In the genomic region with DNA sequence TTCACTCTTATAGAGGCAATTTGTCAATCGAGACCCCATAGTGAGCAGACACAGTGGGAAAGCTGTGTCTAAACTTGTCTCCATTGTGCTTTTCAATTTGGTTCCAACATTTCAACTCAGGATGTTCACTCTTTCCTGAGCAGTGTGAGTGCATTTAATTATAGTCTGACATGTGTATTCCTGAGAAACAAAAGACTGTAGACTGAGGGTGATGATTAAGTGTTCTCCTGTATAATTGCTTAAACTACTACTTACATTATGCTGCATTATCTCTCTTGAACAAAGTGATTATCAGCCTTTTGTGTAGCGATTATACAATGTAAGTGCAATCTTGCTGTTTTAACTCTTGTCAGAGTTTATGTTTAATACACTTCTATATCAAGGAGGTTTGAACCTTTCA, we compare ENCODE assay signal across 28 mouse cellular contexts.
DNase-seq lines count a peak whose midpoint lies in the region; ATAC-seq lines count a peak whose summit lies in the region.
"Had no signal": no experiment of that assay in that cellular context is flagged by ENCODE, and none has a peak within 500 bp of the region (broad histone marks: within the 10 kb centered on the region; RNA-seq: fewer than 3 reads in every experiment).

No protein-coding gene starts in this region.

- no peak for DNase-seq in forebrain, embryonic 10.5 days (ENCODE audit: extremely low spot score, low spot score)
- DNase-seq in R1 (ENCODE audit: low read depth, low spot score) = peak; percentile 5
- peak; percentile 22 for DNase-seq in brain, embryonic 18.5 days (ENCODE audit: low read depth, low spot score)
- no peak for DNase-seq in ovary, adult 18-20 months (ENCODE audit: low spot score)
- no peak for DNase-seq in gastrocnemius, postnatal 4 days (ENCODE audit: low spot score in 2 of 2)
- DNase-seq: adrenal gland, postnatal 14 days; cerebellum, adult 11 months; cerebellum, adult 2 months; cerebellum, adult 9-11 months; cerebellum, postnatal 25 days; gastrocnemius, adult 2 months; gastrocnemius, postnatal 14 days; heart, adult 2 months; heart, postnatal 14 days; heart, postnatal 4 days; kidney, adult 2 months had no signal

- WGBS in forebrain, embryonic 12.5 days = 40% methylated on average over 2 of the region's 2 CpGs
- 72% methylated on average over 2 of the region's 2 CpGs for WGBS in forebrain, embryonic 10.5 days
- 33% methylated on average over 2 of the region's 2 CpGs for WGBS in forebrain, embryonic 16.5 days

- no peaks in the 10 kb centered on the region for H3K27me3 ChIP-seq in forebrain, embryonic 12.5 days
- H3K27me3 ChIP-seq in forebrain, embryonic 10.5 days (ENCODE audit: poor library complexity, severe bottlenecking) = no peaks in the 10 kb centered on the region
- no peaks in the 10 kb centered on the region for H3K27me3 ChIP-seq in forebrain, embryonic 16.5 days (replicated peaks; ENCODE audit: control insufficient read depth, insufficient read depth, low read length)
- H3K27me3 ChIP-seq: embryonic facial prominence, embryonic 12.5 days; embryonic facial prominence, embryonic 15.5 days; heart, embryonic 13.5 days had no signal

- H3K9ac ChIP-seq in forebrain, embryonic 12.5 days = no peak overlapping the region
- H3K9ac ChIP-seq in forebrain, embryonic 16.5 days (replicated peaks; ENCODE audit: low read depth, low read length) = no peak overlapping the region
- H3K9ac ChIP-seq: embryonic facial prominence, embryonic 12.5 days; embryonic facial prominence, embryonic 15.5 days; heart, embryonic 13.5 days; hindbrain, embryonic 14.5 days had no signal

- no peaks in the 10 kb centered on the region for H3K9me3 ChIP-seq in forebrain, embryonic 12.5 days
- no peaks in the 10 kb centered on the region for H3K9me3 ChIP-seq in forebrain, embryonic 10.5 days
- H3K9me3 ChIP-seq in forebrain, embryonic 16.5 days (ENCODE audit: control insufficient read depth, low read length) = no peaks in the 10 kb centered on the region
- H3K9me3 ChIP-seq: embryonic facial prominence, embryonic 12.5 days; embryonic facial prominence, embryonic 15.5 days; heart, embryonic 10.5 days; heart, embryonic 13.5 days had no signal

- no peaks in the 10 kb centered on the region for H3K36me3 ChIP-seq in forebrain, embryonic 12.5 days (replicated peaks)
- no peaks in the 10 kb centered on the region for H3K36me3 ChIP-seq in forebrain, embryonic 10.5 days (replicated peaks)
- no peaks in the 10 kb centered on the region for H3K36me3 ChIP-seq in forebrain, embryonic 16.5 days (ENCODE audit: control insufficient read depth, insufficient read depth)
- H3K36me3 ChIP-seq: embryonic facial prominence, embryonic 12.5 days; embryonic facial prominence, embryonic 15.5 days; heart, embryonic 10.5 days; heart, embryonic 13.5 days had no signal

- no peak overlapping the region for H3K4me3 ChIP-seq in forebrain, embryonic 12.5 days (replicated peaks)
- no peak overlapping the region for H3K4me3 ChIP-seq in forebrain, embryonic 10.5 days
- H3K4me3 ChIP-seq in forebrain, embryonic 16.5 days (replicated peaks; ENCODE audit: low read length) = no peak overlapping the region
- H3K4me3 ChIP-seq: embryonic facial prominence, embryonic 12.5 days; embryonic facial prominence, embryonic 15.5 days; erythroblast, embryonic 14.5 days; gastrocnemius, adult 2 months; heart, adult 2 months; heart, embryonic 10.5 days; heart, embryonic 13.5 days had no signal

- peak; percentile 67; the same call in 1 of the 2 replicates for ATAC-seq in forebrain, embryonic 12.5 days (ENCODE audit: low FRiP score)
- peak; percentile 97 for ATAC-seq in forebrain, embryonic 16.5 days
- ATAC-seq in erythroblast, adult 5-6 weeks (replicated peaks; ENCODE audit: low FRiP score, poor library complexity, severe bottlenecking) = no peak
- ATAC-seq: hindbrain, postnatal 0 days; inflammation-experienced regulatory T-cells, adult 6 months; intestine, postnatal 0 days had no signal

- H3K4me2 ChIP-seq in forebrain, embryonic 12.5 days = no peak overlapping the region
- no peak overlapping the region for H3K4me2 ChIP-seq in forebrain, embryonic 16.5 days (ENCODE audit: low read length)
- H3K4me2 ChIP-seq: embryonic facial prominence, embryonic 12.5 days; embryonic facial prominence, embryonic 15.5 days; heart, embryonic 13.5 days; hindbrain, embryonic 14.5 days had no signal

- H3K27ac ChIP-seq in forebrain, embryonic 12.5 days = no peak overlapping the region
- H3K27ac ChIP-seq in forebrain, embryonic 10.5 days = no peak overlapping the region
- H3K27ac ChIP-seq in forebrain, embryonic 16.5 days (ENCODE audit: low read length) = no peak overlapping the region
- H3K27ac ChIP-seq: embryonic facial prominence, embryonic 12.5 days; embryonic facial prominence, embryonic 15.5 days; gastrocnemius, adult 2 months; heart, adult 2 months; heart, embryonic 10.5 days; heart, embryonic 13.5 days; hindbrain, embryonic 14.5 days; hindbrain, postnatal 0 days had no signal

- H3K4me1 ChIP-seq in forebrain, embryonic 12.5 days = no peaks in the 10 kb centered on the region
- no peaks in the 10 kb centered on the region for H3K4me1 ChIP-seq in forebrain, embryonic 10.5 days
- H3K4me1 ChIP-seq in forebrain, embryonic 16.5 days (replicated peaks; ENCODE audit: control insufficient read depth, insufficient read depth, low read length) = no peaks in the 10 kb centered on the region
- H3K4me1 ChIP-seq: embryonic facial prominence, embryonic 12.5 days; embryonic facial prominence, embryonic 15.5 days; heart, embryonic 10.5 days; heart, embryonic 13.5 days had no signal

Comparison
In these comparisons a context has a peak if more than half of its experiments do, and no peak if none do; other contexts are left out.
1. DNase-seq: peak in R1 (single experiment) and brain, embryonic 18.5 days (single experiment); none in forebrain, embryonic 10.5 days (single experiment), ovary, adult 18-20 months (single experiment) and gastrocnemius, postnatal 4 days (0 of 2).